Mouse (Mus musculus) midbrain, postnatal 0 days (tissue): Measurements from ENCODE around the gene Inafm1. TPM values are rescaled to one million over a fixed set of nuclear protein-coding genes. Genes with fewer than 3 reads are reported as not detected.

Experiments
- ATAC-seq: fragments of 200-750 bp; cut with Nextera tagmentation; 2 replicates; pipeline ENCODE4 v1.8.0; 2017; ENCODE audit warnings: moderate number of reproducible peaks, mild to moderate bottlenecking, moderate TSS enrichment, moderate library complexity; ENCODE audit not compliant: low FRiP score
- DNase-seq: peaks from one replicate; pipeline ENCODE4 v3.0.0-alpha.2; 2015; ENCODE audit warnings: low spot score
- H3K27ac ChIP-seq: fragments of 300-500 bp; sonication (generic); 2 replicates; pipeline ENCODE4 v1.5.1; 2014; ENCODE audit warnings: low read depth, mild to moderate bottlenecking, low read length, mixed read lengths
- H3K27me3 ChIP-seq: fragments of 300-500 bp; sonication (generic); 2 replicates; pipeline ENCODE4 v1.6.1; 2014; ENCODE audit warnings: low read length, control low read depth, mixed read lengths; ENCODE audit not compliant: insufficient read depth
- H3K36me3 ChIP-seq: fragments of 300-500 bp; sonication (generic); 2 replicates; pipeline ENCODE4 v1.6.1; 2014; ENCODE audit warnings: low read length, control low read depth, mixed read lengths; ENCODE audit not compliant: insufficient read depth
- H3K4me1 ChIP-seq: fragments of 300-500 bp; sonication (generic); 2 replicates; pipeline ENCODE4 v1.6.1; 2014; ENCODE audit warnings: mild to moderate bottlenecking, control low read depth, antibody characterized with exemption, low read length, mixed read lengths; ENCODE audit not compliant: insufficient read depth
- H3K4me2 ChIP-seq: fragments of 300-500 bp; sonication (generic); 2 replicates; pipeline ENCODE4 v1.6.1; 2014; ENCODE audit warnings: low read depth, mild to moderate bottlenecking, low read length, mixed read lengths; ENCODE audit not compliant: poor library complexity, severe bottlenecking
- H3K4me3 ChIP-seq: fragments of 300-500 bp; sonication (generic); 2 replicates; pipeline ENCODE4 v1.5.1; 2014; ENCODE audit warnings: low read depth, mild to moderate bottlenecking, low read length, moderate library complexity
- H3K9ac ChIP-seq: fragments of 300-500 bp; sonication (generic); replicated peaks from 2 replicates; pipeline ENCODE4 v1.6.1; 2014; ENCODE audit warnings: mild to moderate bottlenecking, low read length, moderate library complexity, mixed read lengths; ENCODE audit not compliant: poor library complexity, severe bottlenecking
- H3K9me3 ChIP-seq: fragments of 300-500 bp; sonication (generic); 2 replicates; pipeline ENCODE4 v1.6.1; 2016; ENCODE audit warnings: low read length, control low read depth
- CTCF ChIP-seq: IDR thresholded peaks from 2 replicates; pipeline ENCODE4 v1.5.1; 2016; ENCODE audit warnings: antibody characterized with exemption, mild to moderate bottlenecking
- WGBS: fragments of 180-500 bp; shearing (Covaris S2); extraction: QIAGEN DNeasy Blood & Tissue Kit; methylation state at CpG from one replicate; pipeline ENCODE4 v1.1.7; 2014; 5-methylcytosine and 5-hydroxymethylcytosine counted together
- polyA plus RNA-seq: library from polyadenylated mRNA; unstranded; fragments of >200 nt; fragmentation: Nextera tagmentation; extraction: Ambion mirVana; gene quantifications from 2 replicates; pipeline ENCODE4 v1.2.1, GENCODE M21; 2015
- total RNA-seq: library from RNA; depleted of rRNA; stranded (reverse); fragments of >200 nt; gene quantifications from 2 replicates; pipeline ENCODE4 v1.2.3, GENCODE M21; 2014; rRNA removed

Gene Inafm1
- total RNA-seq (58.2 and 60.5 TPM in 2 replicates), polyA plus RNA-seq (84.2 and 84.5 TPM in 2 replicates)

DNA sequence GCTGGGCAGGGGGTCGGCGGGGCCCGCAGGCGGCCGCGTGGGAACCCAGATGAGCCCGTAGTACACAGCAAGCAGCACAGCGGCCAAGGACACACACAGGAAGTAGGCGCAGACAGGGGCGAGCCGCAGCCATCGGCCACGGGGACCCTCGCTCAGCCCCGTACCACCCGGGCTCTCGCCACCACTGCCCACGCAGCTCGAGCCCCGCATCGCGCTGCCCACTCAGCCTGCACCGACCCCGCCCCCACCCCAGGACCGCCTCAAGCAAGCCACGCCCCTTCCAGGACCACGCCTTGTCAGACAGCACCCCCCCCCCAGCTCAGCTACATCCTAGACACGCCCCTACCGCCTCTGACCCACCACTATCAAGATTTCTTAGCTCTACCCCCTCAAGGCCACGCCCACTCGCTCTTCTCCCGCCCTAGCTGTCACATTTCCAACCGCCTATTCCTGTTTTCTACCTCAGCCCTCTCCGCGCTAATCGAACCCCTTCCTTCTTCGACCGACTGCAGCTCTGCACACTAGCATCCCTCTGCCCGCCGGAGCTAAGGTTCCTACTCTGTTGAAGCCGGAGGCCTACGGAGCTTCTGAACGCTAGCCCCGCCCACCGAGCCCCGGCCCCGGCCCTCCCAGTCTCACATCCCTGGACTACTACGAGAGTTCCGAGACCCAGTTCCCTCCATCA lies at the start of gene Inafm1:
Gene Inafm1, minus strand, starts transcription at position 537 of the 685 bp plus-strand sequence.
- ATAC-seq = peak; percentile 85

DNA sequence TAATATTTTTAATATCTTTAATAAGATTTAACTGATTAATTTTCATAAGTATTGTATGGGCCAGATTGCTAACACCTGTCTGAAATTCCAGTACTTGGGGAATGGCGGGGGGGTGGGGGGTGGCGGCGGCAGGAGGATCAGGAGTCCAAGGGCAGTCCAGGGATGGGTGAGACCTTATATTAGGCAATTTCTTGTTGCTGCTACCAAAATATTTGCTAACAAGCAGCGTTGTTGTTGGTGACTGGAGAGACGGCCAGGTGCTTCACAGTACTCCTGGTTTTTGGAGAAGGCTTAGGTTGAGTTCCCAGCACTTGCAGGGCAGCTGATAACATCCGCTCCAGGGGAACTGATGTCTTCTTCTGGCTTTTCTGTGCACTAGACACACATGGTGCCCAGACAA lies 47.1 kb upstream of the Inafm1 start:
- no peaks in the 10 kb centered on the region for H3K27me3 ChIP-seq
- no peak overlapping the region for H3K27ac ChIP-seq
- no peaks in the 10 kb centered on the region for H3K4me1 ChIP-seq
- 90% methylated on average over 6 of the region's 6 CpGs for WGBS
- no peaks in the 10 kb centered on the region for H3K9me3 ChIP-seq
- ATAC-seq (no peak), DNase-seq (no peak)
- no peak overlapping the region for H3K4me3 ChIP-seq
- H3K9ac ChIP-seq = no peak overlapping the region
- peaks cover 11% of the 10 kb centered on the region; the same call in 1 of the 2 replicates for H3K36me3 ChIP-seq
- TF ChIP-seq CTCF = no peak
- H3K4me2 ChIP-seq = no peak overlapping the region

More for the DNA sequence above, at the start of gene Inafm1:
- Histone ChIP-seq H3K9ac (peak within 1 kb of the TSS; percentile 96), H3K36me3 (peaks cover 19% of the 10 kb centered on the region), H3K4me1 (peaks cover 5% of the 10 kb centered on the region; the same call in 1 of the 2 replicates), H3K27me3 (no peaks in the 10 kb centered on the region), H3K4me2 (peak within 1 kb of the TSS; percentile 82), H3K9me3 (no peaks in the 10 kb centered on the region), H3K4me3 (peak within 1 kb of the TSS; percentile 73), H3K27ac (peak within 1 kb of the TSS; percentile 96)
- peak; percentile 97 for DNase-seq
- WGBS = 1% methylated on average over 49 of the region's 49 CpGs
- TF ChIP-seq CTCF = no peak

DNA sequence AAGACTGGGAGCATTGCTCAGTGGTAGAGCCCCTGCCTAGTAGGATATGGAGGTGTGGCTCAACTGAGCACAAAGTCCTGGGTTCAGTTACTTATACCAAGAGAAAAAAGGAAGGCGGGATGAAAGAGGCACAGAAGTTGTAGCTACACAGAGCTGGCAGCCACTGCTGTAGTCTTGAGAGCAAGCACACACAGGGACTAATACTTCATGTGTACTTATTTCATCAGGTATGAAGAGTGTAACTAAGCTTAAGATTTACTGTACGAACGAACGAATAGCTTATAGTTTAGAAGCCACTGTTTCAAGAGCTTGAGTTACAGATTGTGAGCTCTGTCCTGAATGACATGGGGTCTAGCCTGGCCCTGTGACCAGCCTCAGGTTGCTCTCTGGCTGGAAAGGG lies 45.8 kb upstream of the Inafm1 start:
- no peak for TF ChIP-seq CTCF
- H3K27ac ChIP-seq = no peak overlapping the region
- no peaks in the 10 kb centered on the region for H3K9me3 ChIP-seq
- no peaks in the 10 kb centered on the region for H3K27me3 ChIP-seq
- DNase-seq (no peak), ATAC-seq (no peak)
- no peak overlapping the region for H3K4me3 ChIP-seq
- no peaks in the 10 kb centered on the region for H3K4me1 ChIP-seq
- H3K4me2 ChIP-seq = no peak overlapping the region
- H3K9ac ChIP-seq = no peak overlapping the region
- WGBS = 90% methylated on average over 4 of the region's 4 CpGs
- peaks cover 11% of the 10 kb centered on the region; the same call in 1 of the 2 replicates for H3K36me3 ChIP-seq

DNA sequence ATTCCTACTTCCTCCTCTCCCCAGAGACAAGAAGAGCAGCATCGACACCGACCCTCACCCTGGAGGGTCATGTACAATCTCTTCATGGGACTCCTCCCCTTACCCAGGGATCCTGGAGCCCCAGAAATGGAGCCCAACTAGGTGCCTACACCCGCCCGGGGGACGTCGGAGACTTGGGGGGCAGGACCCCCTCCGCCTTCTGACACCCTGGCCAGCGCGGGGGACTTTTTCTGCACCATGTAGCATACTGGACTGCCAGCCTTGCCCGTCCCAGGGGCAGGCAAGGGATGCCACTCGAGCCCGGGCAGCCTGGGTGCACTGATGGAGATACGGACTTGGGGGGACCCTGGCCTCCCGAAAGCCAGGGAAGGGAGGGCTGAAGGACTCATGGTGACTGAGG lies 43.7 kb upstream of the Inafm1 start:
- Histone ChIP-seq H3K27ac (no peak overlapping the region), H3K36me3 (peaks cover 11% of the 10 kb centered on the region; the same call in 1 of the 2 replicates), H3K9me3 (no peaks in the 10 kb centered on the region), H3K4me1 (peaks cover 9% of the 10 kb centered on the region; the same call in 1 of the 2 replicates), H3K4me3 (no peak overlapping the region), H3K4me2 (no peak overlapping the region), H3K9ac (no peak overlapping the region), H3K27me3 (no peaks in the 10 kb centered on the region)
- ATAC-seq = no peak
- no peak for TF ChIP-seq CTCF
- DNase-seq = no peak
- WGBS = 88% methylated on average over 14 of the region's 14 CpGs

DNA sequence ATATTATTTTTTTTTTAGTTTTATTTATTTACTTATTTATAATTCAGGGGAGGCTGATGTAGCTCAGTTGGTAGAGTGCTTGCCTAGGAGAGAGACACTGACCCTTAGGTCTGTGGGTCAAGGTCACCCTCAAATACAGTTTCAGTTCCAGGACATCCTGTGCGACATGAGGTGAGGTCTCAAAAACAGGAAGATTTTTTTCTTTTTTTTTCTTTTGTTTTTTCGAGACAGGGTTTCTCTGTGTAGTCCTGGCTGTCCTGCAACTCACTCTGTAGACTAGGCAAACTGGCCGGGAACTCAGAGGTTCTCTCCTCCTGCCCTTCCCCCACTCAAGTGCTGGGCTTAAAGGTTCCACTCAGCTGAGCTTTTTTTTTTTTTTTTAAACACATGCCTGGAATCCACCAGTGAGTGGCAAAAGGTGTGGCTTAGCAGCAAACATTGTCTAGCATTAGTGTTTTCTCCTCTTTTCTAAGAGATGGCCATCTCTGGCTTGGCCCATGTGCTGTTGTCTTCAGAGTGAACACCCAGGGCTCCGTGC lies 41.9 kb upstream of the Inafm1 start:
- no peak for TF ChIP-seq CTCF
- Histone ChIP-seq H3K36me3 (peaks cover 11% of the 10 kb centered on the region; the same call in 1 of the 2 replicates), H3K9ac (no peak overlapping the region), H3K4me1 (peaks cover 13% of the 10 kb centered on the region), H3K4me3 (no peak overlapping the region), H3K27me3 (no peaks in the 10 kb centered on the region), H3K27ac (no peak overlapping the region), H3K9me3 (no peaks in the 10 kb centered on the region), H3K4me2 (no peak overlapping the region)
- ATAC-seq (no peak), DNase-seq (no peak)
- WGBS = 77% methylated on average over 4 of the region's 4 CpGs

DNA sequence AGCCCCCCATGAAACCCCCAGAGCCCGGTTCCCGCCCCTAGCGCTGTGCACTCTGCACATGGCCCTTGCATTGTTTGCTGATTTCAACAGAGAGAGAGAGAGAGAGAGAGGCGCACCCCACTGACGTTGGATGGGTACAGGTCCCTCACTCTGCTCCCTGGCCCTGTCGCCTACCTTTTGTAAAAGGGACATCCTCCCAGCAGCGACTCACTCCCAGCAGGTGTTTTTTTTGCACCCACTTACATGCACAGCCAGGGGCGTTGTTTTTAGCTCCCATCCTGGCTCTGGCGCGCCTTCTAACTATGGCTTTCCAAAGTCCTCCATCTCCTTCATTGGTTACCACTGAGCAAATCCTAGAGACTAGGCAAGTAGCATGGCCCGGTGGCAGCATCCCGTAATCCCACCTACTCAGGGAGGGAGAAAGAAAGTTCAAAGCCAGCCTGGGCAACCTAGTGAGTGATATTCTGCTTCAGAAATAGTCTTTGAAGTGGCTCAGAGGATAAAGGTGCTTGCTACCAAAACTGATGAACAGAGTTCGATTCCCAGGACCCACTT lies 40.9 kb upstream of the Inafm1 start:
- Histone ChIP-seq H3K9ac (peak overlapping the region; percentile 89), H3K4me1 (peaks cover 13% of the 10 kb centered on the region), H3K9me3 (no peaks in the 10 kb centered on the region), H3K4me3 (peak overlapping the region; percentile 81), H3K27me3 (no peaks in the 10 kb centered on the region), H3K4me2 (peak overlapping the region; percentile 97), H3K27ac (peak overlapping the region; percentile 93), H3K36me3 (peaks cover 11% of the 10 kb centered on the region; the same call in 1 of the 2 replicates)
- DNase-seq = no peak
- WGBS = 9% methylated on average over 13 of the region's 13 CpGs
- ATAC-seq = no peak
- TF ChIP-seq CTCF = peak; percentile 22; the same call in 1 of the 2 replicates
